Mouse (Mus musculus): Measurements from ENCODE around the gene Spin1.

- TF ChIP-seq USF1 (IDR thresholded peaks at IDR 0.05; ENCODE audit: low read depth) (no peak), CTCF (IDR thresholded peaks at IDR 0.05; ENCODE audit: control insufficient read depth, insufficient read depth, insufficient read length) (no peak), CEBPB (IDR thresholded peaks at IDR 0.05; ENCODE audit: low read depth) (no peak), MYOD1 (IDR thresholded peaks at IDR 0.05; ENCODE audit: control insufficient read depth, insufficient read length, low read depth) (no peak), MYOG (IDR thresholded peaks at IDR 0.05; ENCODE audit: control insufficient read depth, extremely low read depth, insufficient read length) (no peak), FOSL1 (IDR thresholded peaks at IDR 0.05; ENCODE audit: insufficient read depth, low read length, poor library complexity, severe bottlenecking) (no peak)
Observed at GRCm38 (mm10) chr13:51179362-51179761, 78.7 kb downstream of the Spin1 start.
